Mouse (Mus musculus): ENCODE data around the gene Serpina1a.
"Not testable (repeated sequence)": the region's sequence is repeated elsewhere in the genome, so short reads cannot be mapped to it uniquely, and the experiment has no call there.

The Serpina1a gene

GRCm38 (mm10) chr12:103863101-103863974 is at the start of gene Serpina1a:
Gene Serpina1a, minus strand, starts transcription at chr12:103863562.
- DNase-seq (ENCODE audit: extremely low read depth, low read depth), result not testable (repeated sequence)

DNA sequence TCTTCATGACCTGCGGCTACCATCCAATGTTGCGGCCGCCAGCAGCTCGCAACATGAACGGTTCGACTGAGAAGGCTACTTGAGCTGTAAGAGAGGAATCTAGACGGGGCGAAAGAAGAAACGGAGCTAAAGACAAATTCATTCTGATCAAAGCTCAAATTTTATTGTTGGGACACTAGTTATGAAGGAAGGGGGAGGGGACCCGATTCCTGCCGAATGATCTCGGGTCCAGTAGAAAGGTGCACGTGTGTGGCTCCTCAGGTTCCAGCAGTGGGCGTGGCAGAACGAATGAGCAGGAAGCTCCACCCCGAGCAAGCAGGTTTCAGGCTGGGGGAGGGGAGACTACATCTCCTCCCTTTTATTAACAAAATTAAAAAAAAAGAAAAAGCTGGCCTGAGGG is 45.8 kb upstream of the Serpina1a start:
- not testable (repeated sequence) for DNase-seq (ENCODE audit: extremely low read depth, low read depth)

DNA sequence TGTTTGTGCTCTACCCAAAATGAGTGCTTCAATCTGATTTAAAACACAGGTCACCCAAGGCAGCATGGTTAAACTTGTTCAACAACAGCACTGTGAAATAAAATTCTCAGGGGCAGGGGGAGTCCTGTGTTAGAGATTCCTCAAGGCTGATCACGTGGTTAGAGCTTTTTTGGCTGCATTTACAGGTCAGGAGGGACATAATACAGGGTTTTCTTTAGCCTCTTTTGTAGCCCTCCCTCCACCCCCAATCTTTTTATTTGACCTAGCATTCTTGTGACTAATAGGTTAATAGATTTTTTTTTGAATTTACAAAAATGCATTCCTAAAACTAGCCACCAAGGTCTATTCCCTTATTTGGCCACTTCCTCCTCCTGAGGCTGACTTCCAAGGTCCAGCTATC is 44.4 kb upstream of the Serpina1a start:
- not testable (repeated sequence) for DNase-seq (ENCODE audit: extremely low read depth, low read depth)

GRCm38 (mm10) chr12:103904837-103905340 is 41.5 kb upstream of the Serpina1a start, which contains the start of gene Serpina1c:
Gene Serpina1c, minus strand, starts transcription at chr12:103904887.
- not testable (repeated sequence) for DNase-seq (ENCODE audit: extremely low read depth, low read depth)

GRCm38 (mm10) chr12:103901929-103902328 is 38.6 kb upstream of the Serpina1a start:
- not testable (repeated sequence) for DNase-seq (ENCODE audit: extremely low read depth, low read depth)

GRCm38 (mm10) chr12:103866873-103867272 is 3.5 kb upstream of the Serpina1a start:
- not testable (repeated sequence) for DNase-seq (ENCODE audit: extremely low read depth, low read depth)

DNA sequence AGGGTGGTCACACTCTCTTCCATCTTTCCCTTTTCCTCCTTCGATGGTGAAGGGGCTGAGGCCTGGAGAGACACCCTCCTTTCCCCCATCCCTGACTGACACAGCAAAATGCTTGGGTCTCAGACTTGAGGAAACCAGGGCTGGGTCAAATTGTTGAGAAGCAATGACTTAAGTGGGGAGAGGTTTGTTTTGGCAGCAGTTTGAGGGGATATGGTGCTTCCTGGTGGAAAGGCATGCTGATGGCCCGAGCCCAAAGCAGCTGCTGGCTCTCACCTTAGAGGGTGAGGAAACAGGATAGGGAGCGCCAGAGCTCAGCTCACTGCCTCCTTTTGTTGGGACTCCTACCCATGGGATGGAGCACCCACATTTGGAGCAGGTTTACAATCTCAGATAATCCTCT is 2.4 kb downstream of the Serpina1a start:
- no peak for DNase-seq (ENCODE audit: extremely low read depth, low read depth)

GRCm38 (mm10) chr12:103860571-103860970 is 2.8 kb downstream of the Serpina1a start:
- not testable (repeated sequence) for DNase-seq (ENCODE audit: extremely low read depth, low read depth)

- not testable (repeated sequence) for DNase-seq (ENCODE audit: extremely low read depth, low read depth)
Measured at GRCm38 (mm10) chr12:103859584-103859983, 3.8 kb downstream of the Serpina1a start.

DNA sequence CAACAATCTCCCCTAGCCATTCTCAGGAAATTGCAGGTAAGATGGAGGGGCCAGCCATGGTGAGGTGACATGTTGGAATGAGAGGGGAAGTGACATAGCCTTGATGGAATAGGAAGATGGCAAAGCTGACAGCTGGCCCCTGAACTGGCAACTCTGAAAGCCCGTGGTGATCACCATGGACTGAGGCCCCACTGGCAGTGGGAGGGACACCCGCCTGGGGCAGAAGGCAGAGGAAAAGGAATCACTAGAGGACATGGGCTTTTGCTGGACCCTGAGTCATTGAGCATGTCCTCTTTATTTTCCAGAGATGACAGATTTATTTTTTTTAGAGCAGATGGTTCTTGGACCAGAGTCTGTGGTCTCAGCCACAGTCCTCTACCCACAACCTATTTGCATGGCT is 10.3 kb downstream of the Serpina1a start:
- not testable (repeated sequence) for DNase-seq (ENCODE audit: extremely low read depth, low read depth)

DNA sequence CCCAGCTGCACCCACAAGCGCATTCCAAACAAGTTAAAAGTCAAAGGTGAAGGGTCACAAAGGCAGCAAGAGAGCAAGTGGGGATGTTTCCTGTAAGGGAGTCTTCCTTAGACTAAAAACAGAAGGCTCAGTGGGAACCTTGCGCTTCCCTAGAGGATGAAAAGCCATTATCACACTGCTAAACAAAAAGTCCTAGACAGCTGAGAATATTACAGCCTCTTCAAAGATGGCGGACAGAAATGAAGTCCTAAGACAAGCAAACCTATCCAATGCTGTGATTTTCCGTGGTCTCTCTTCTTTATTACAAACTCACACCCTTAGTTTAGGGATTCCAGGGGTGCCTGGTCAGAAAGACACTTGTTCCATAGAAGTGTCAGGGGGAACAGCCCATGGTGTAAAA is 33.1 kb downstream of the Serpina1a start, which contains the start of gene Serpina1b:
TSS of gene Serpina1b (minus strand) at position 101 of the 400 bp plus-strand sequence.
- DNase-seq (ENCODE audit: extremely low read depth, low read depth), result not testable (repeated sequence)

DNA sequence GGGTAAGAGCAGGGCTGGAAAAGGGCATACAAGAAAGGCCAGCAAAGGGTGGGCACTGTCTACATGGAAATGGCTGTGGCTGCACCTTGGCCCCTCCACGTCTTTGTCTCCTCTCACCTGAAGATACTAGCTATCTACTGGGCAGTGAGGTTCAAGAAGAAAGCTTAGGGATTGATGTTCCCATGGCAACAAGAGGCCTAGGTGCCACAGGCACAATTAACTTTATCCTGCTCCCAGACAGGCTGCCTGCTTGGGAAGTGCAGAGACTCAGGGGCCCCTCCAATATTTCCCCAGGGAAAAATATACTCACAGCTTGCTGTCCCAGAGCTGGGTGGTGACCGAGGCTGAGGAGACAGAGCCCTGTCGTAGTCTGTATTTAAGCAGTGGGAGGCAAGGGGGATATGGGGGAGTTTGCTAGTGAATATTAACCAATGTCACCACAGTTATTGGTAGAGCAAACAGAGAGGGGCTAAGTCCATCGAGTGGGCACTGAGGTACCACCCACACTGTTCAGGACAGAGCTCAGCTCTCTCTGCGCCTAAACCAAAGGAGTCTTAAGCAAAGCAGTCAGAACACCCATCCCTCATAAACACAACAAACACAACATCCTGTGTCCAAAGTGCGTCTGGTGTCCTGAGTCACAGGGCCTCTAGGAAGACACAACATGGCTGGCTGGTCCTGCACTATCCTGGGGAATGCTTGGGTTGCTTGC is 35.5 kb downstream of the Serpina1a start:
- DNase-seq (ENCODE audit: extremely low read depth, low read depth), result not testable (repeated sequence)

DNA sequence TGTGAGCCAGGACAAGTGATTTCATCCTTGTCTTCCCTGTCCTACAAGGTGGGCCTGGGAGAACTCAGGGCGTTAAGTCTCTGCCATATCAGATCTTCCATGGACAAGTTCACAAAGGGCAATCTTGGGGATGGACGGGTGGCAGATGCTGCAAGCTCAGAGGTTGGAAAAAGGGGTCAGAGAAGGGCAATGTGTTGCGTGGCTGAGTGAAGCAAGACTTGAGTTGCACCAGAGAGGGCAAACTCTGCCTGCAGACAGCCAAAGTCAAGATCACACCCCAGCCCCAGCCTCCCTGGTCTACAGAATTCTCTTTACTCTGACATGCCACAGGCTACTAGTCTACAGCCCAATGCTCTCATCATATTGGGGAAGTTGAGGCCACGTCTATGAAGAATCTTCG is 39.5 kb downstream of the Serpina1a start:
- not testable (repeated sequence) for DNase-seq (ENCODE audit: extremely low read depth, low read depth)

All from MEL-GATA-1-ER (cell line).